Mouse (Mus musculus) lung, postnatal 0 days (tissue): ENCODE measurements at regions not wholly inside any gene's neighbourhood (a gene's known extent, or its start where the extent isn't known, plus 50 kb on each side); places are given as distances from the start of the nearest gene placed in this dataset.

Source experiments
- CTCF ChIP-seq: IDR thresholded peaks from 2 replicates; pipeline ENCODE4 v1.5.1; 2016; ENCODE audit warnings: antibody characterized with exemption, mild to moderate bottlenecking
- EP300 ChIP-seq: IDR thresholded peaks from 2 replicates; pipeline ENCODE4 v1.6.1; 2016; ENCODE audit warnings: antibody characterized with exemption, mild to moderate bottlenecking, control low read depth

DNA sequence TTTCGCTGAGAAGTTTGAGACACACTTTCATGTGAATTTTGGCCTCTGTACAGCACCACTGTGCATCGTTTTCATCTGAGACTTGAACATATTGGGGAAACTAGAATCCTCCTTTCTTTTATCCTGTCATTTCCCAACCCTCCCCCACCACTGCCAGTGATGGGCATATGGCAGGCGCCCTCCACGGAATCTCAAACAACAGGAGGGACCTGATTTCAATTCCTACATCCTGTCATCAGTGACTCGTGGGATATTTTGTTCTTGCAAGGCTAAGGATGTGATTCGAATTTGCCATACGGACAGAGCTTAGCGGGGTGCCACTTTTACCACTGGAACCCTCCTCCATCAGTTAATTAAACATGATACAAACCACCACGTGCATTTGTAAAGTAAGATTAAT lies 60.9 kb upstream of the Etaa1 start:
- TF ChIP-seq CTCF, result no peak
- TF ChIP-seq EP300, result no peak
